Mouse (Mus musculus): Measurements from ENCODE around the gene Slc3a1. TPM values are rescaled to one million over a fixed set of nuclear protein-coding genes. Genes with fewer than 3 reads are reported as not detected.

The Slc3a1 gene
- polyA plus RNA-seq, 1 experiment from 2014 or later = 7.8 TPM

DNA sequence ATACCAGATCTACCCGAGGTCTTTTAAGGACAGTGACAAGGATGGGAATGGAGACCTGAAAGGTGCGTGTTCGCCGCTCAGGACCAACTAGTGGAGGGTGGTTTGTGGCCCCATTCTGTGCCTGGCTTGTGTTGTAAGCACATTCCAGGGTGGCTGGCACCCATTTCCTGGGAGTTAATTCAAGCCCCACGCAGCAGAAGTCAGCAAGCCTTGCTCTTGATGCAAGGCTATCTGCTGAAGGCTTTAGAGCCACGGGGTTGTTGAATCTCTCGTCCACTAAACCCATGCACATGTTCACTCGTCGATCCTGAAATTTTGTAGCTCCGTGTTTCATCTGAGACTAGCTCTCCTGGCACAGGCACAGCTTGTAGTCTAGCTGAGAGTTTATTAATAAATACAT lies 621 bp downstream of the Slc3a1 start:
- ATAC-seq = no peak
- Histone ChIP-seq H3K4me2 (ENCODE audit: low read depth, low read length) (peak overlapping the region; percentile 48), H3K9ac (replicated peaks) (no peak overlapping the region; the same call in 1 of the 2 replicates), H3K9me3 (ENCODE audit: low read length) (no peaks in the 10 kb centered on the region), H3K4me3 (ENCODE audit: low read depth, low read length) (peak overlapping the region; percentile 11), H3K27ac (ENCODE audit: low read depth) (peak overlapping the region; percentile 66; the same call in 1 of the 2 replicates), H3K36me3 (replicated peaks; ENCODE audit: insufficient read depth, low read length) (no peaks in the 10 kb centered on the region), H3K4me1 (ENCODE audit: insufficient read depth) (peaks cover 12% of the 10 kb centered on the region), H3K27me3 (ENCODE audit: insufficient read depth, low read length) (no peaks in the 10 kb centered on the region)
- 87% methylated on average over 10 of the region's 10 CpGs for WGBS (ENCODE audit: insufficient replicate concordance)
- TF ChIP-seq EP300 (IDR thresholded peaks at IDR 0.05; ENCODE audit: low read depth) (no peak), CTCF (IDR thresholded peaks at IDR 0.05; ENCODE audit: low read depth) (no peak)
- no peak for DNase-seq

DNA sequence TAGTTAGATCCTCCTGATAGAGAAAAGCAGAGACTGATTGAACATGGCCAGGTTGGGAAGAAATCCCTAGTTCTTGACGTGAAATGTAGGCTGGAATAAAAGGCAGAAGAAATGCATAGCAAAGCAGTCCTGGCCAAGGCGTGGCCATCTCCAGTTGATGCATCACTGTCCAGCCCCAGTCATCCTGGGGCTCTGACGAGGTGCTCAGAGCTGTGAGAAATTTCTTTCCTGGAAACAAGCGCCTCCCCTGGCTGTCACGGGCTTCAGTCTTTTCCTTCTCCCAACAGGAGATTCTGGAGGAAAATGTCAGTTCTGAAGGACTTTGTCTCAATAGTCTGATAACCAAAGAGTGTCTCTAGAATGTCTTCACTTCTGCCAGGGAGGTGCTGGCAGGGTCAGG lies 2.5 kb downstream of the Slc3a1 start:
- no peak for ATAC-seq
- Histone ChIP-seq H3K4me1 (ENCODE audit: insufficient read depth) (peaks cover 6% of the 10 kb centered on the region; the same call in 1 of the 2 replicates), H3K9ac (replicated peaks) (no peak overlapping the region), H3K9me3 (ENCODE audit: low read length) (no peaks in the 10 kb centered on the region), H3K27me3 (ENCODE audit: insufficient read depth, low read length) (no peaks in the 10 kb centered on the region), H3K36me3 (replicated peaks; ENCODE audit: insufficient read depth, low read length) (no peaks in the 10 kb centered on the region), H3K4me2 (ENCODE audit: low read depth, low read length) (peak overlapping the region; percentile 47), H3K27ac (ENCODE audit: low read depth) (no peak overlapping the region), H3K4me3 (ENCODE audit: low read depth, low read length) (no peak overlapping the region; the same call in 1 of the 2 replicates)
- no peak for TF ChIP-seq CTCF (IDR thresholded peaks at IDR 0.05; ENCODE audit: low read depth)
- no peak for TF ChIP-seq EP300 (IDR thresholded peaks at IDR 0.05; ENCODE audit: low read depth)
- WGBS (ENCODE audit: insufficient replicate concordance) = 72% methylated on average over 5 of the region's 5 CpGs
- no peak for DNase-seq

DNA sequence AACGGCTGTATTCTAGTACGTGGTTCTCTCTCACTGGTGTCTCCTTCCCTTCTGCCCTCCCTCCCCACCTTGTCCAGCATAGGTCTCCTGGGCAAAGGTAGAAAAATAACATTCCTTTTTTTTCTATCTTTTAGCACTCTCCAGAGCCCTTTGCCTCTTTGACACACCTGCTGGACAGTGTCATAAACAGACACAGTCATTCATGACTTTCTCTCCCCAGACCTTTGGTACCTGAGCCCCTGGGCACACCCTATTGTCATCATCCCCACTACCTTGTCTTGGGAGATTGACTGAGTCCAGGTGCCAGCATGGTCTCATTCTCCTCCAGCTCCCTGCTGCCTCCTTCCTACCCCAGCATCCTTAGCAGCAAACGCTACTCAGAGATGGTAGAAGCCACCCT lies 4.9 kb downstream of the Slc3a1 start:
- WGBS (ENCODE audit: insufficient replicate concordance) = 77% methylated on average over 3 of the region's 3 CpGs
- Histone ChIP-seq H3K36me3 (replicated peaks; ENCODE audit: insufficient read depth, low read length) (no peaks in the 10 kb centered on the region), H3K27me3 (ENCODE audit: insufficient read depth, low read length) (no peaks in the 10 kb centered on the region), H3K4me3 (ENCODE audit: low read depth, low read length) (no peak overlapping the region), H3K4me2 (ENCODE audit: low read depth, low read length) (no peak overlapping the region), H3K4me1 (ENCODE audit: insufficient read depth) (peaks cover 4% of the 10 kb centered on the region; the same call in 1 of the 2 replicates), H3K27ac (ENCODE audit: low read depth) (no peak overlapping the region), H3K9ac (replicated peaks) (no peak overlapping the region), H3K9me3 (ENCODE audit: low read length) (no peaks in the 10 kb centered on the region)
- no peak for DNase-seq
- no peak for ATAC-seq
- no peak for TF ChIP-seq CTCF (IDR thresholded peaks at IDR 0.05; ENCODE audit: low read depth)
- no peak for TF ChIP-seq EP300 (IDR thresholded peaks at IDR 0.05; ENCODE audit: low read depth)

DNA sequence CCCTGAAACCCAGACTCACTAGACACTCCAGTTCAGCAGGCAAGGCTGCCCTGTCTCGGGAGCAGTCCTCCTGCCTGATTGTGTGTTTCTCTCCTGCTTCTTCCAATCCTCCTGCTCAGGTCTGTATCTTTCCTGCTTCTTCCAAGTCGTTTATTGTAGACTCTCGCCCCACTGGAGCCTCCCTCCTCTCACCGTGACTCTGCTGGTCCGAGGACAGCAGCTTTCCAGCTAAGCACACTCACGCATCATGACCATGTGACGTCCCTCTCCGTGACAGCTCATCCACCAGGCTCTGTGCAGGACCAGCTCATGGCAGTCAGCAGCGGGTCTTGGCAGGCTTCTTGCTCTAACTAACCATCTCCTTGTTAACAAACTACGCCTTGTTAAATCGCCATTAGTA lies 5.9 kb downstream of the Slc3a1 start:
- Histone ChIP-seq H3K4me2 (ENCODE audit: low read depth, low read length) (no peak overlapping the region), H3K9me3 (ENCODE audit: low read length) (no peaks in the 10 kb centered on the region), H3K27ac (ENCODE audit: low read depth) (no peak overlapping the region), H3K4me1 (ENCODE audit: insufficient read depth) (no peaks in the 10 kb centered on the region), H3K36me3 (replicated peaks; ENCODE audit: insufficient read depth, low read length) (no peaks in the 10 kb centered on the region), H3K9ac (replicated peaks) (no peak overlapping the region), H3K27me3 (ENCODE audit: insufficient read depth, low read length) (no peaks in the 10 kb centered on the region), H3K4me3 (ENCODE audit: low read depth, low read length) (no peak overlapping the region)
- ATAC-seq = no peak
- no peak for DNase-seq
- WGBS (ENCODE audit: insufficient replicate concordance) = 70% methylated on average over 11 of the region's 11 CpGs
- TF ChIP-seq CTCF (IDR thresholded peaks at IDR 0.05; ENCODE audit: low read depth) = no peak
- TF ChIP-seq EP300 (IDR thresholded peaks at IDR 0.05; ENCODE audit: low read depth) = no peak

DNA sequence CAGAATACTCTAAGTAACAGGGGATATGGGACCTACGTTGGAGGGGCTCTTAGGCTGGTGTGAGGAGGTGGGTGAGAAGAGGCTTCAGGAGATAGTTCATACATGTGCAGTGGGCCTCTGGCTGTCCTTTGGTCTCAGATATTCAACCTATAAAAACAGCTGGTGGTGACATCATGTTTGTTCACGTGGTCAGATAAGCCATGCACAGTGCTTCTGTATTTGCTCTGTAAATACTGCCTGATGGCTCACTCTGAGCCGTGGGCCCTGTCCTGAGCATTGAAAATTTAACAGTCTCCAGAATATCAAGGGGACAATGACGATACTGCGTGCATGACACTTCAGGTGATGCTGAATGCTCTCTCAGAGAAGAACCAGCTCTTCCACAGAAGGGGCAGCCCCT lies 9.7 kb downstream of the Slc3a1 start:
- H3K4me3 ChIP-seq (ENCODE audit: low read depth, low read length) = no peak overlapping the region
- H3K36me3 ChIP-seq (replicated peaks; ENCODE audit: insufficient read depth, low read length) = no peaks in the 10 kb centered on the region
- no peaks in the 10 kb centered on the region for H3K27me3 ChIP-seq (ENCODE audit: insufficient read depth, low read length)
- peak overlapping the region; percentile 40; the same call in 1 of the 2 replicates for H3K27ac ChIP-seq (ENCODE audit: low read depth)
- H3K9me3 ChIP-seq (ENCODE audit: low read length) = no peaks in the 10 kb centered on the region
- ATAC-seq (peak; percentile 86), DNase-seq (no peak)
- H3K4me1 ChIP-seq (ENCODE audit: insufficient read depth) = peaks cover 10% of the 10 kb centered on the region; the same call in 1 of the 2 replicates
- H3K9ac ChIP-seq (replicated peaks) = no peak overlapping the region; the same call in 1 of the 2 replicates
- no peak overlapping the region for H3K4me2 ChIP-seq (ENCODE audit: low read depth, low read length)
- 55% methylated on average over 5 of the region's 5 CpGs for WGBS (ENCODE audit: insufficient replicate concordance)
- TF ChIP-seq CTCF (IDR thresholded peaks at IDR 0.05; ENCODE audit: low read depth) (no peak), EP300 (IDR thresholded peaks at IDR 0.05; ENCODE audit: low read depth) (no peak)

DNA sequence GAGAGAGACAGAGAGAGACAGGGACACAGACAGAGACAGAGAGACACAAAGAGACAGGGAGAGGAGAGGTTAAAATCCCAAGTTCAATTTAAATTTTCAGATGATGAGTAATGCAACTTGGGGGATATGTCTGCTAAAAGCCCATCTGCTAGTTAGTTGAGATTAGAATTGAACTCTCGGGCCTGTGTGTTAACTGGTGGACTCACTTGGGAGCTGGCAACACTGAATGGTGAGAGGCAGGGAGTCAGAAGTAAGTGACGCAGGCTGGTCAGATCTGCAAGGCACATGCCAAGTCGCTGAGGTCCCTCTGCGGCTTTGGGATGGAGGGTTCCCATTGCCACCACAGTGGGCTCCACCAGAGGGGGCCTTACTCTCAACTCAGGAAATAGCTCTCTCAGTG lies 10.1 kb downstream of the Slc3a1 start:
- no peak overlapping the region for H3K4me2 ChIP-seq (ENCODE audit: low read depth, low read length)
- TF ChIP-seq EP300 (IDR thresholded peaks at IDR 0.05; ENCODE audit: low read depth) = no peak
- TF ChIP-seq CTCF (IDR thresholded peaks at IDR 0.05; ENCODE audit: low read depth) = no peak
- ATAC-seq (no peak), DNase-seq (no peak)
- no peaks in the 10 kb centered on the region for H3K9me3 ChIP-seq (ENCODE audit: low read length)
- peaks cover 14% of the 10 kb centered on the region; the same call in 1 of the 2 replicates for H3K4me1 ChIP-seq (ENCODE audit: insufficient read depth)
- no peaks in the 10 kb centered on the region for H3K36me3 ChIP-seq (replicated peaks; ENCODE audit: insufficient read depth, low read length)
- H3K27me3 ChIP-seq (ENCODE audit: insufficient read depth, low read length) = no peaks in the 10 kb centered on the region
- H3K4me3 ChIP-seq (ENCODE audit: low read depth, low read length) = no peak overlapping the region
- no peak overlapping the region; the same call in 1 of the 2 replicates for H3K9ac ChIP-seq (replicated peaks)
- 76% methylated on average over 4 of the region's 4 CpGs for WGBS (ENCODE audit: insufficient replicate concordance)
- peak overlapping the region; percentile 40; the same call in 1 of the 2 replicates for H3K27ac ChIP-seq (ENCODE audit: low read depth)
